9 mouse cellular contexts compared by ENCODE assay signal in the genomic region with DNA sequence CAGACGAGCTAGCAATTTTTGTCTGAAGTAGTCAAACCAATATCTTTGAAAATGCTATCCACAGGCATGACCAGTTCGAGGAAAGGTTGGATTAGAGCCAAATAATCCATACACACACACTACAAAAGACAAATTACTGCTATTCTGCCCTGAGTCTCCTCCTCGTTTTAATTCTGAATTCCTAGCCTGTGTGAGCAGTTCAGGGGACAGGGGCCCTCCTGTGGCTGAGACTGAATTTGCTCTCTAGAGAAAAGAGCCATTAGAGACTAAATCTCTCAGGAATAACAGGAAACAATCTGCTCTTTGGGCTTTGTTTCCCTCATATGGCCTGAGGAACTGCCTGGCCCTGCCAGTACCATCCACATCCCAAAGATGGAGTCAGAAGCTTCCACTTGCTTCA. TPM values are rescaled to one million over a fixed set of nuclear protein-coding genes. Genes with fewer than 3 reads are reported as not detected.
A peak's percentile ranks its signal among the peaks of the same experiment; 100 is the strongest.
DNase-seq lines count a peak whose midpoint lies in the region; ATAC-seq and TF ChIP-seq lines count a peak whose summit lies in the region.
"Had no signal": no experiment of that assay in that cellular context is flagged by ENCODE, and none has a peak within 500 bp of the region (broad histone marks: within the 10 kb centered on the region; RNA-seq: fewer than 3 reads in every experiment).

No protein-coding gene starts in this region.

- peaks cover 68% of the 10 kb centered on the region for H3K4me1 ChIP-seq in forebrain, embryonic 10.5 days
- H3K4me1 ChIP-seq in forebrain, embryonic 11.5 days (replicated peaks; ENCODE audit: control insufficient read depth, insufficient read depth, low read length): peaks cover 10% of the 10 kb centered on the region; the same call in 1 of the 2 replicates
- peaks cover 14% of the 10 kb centered on the region for H3K4me1 ChIP-seq in testis, adult 2 months (ENCODE audit: control insufficient read depth, insufficient read depth, low read length)

- H3K4me3 ChIP-seq in forebrain, embryonic 10.5 days: no peak overlapping the region
- no peak overlapping the region for H3K4me3 ChIP-seq in forebrain, embryonic 11.5 days (ENCODE audit: low read depth, low read length)
- peak overlapping the region; percentile 20; the same call in 1 of the 2 replicates for H3K4me3 ChIP-seq in testis, adult 2 months (ENCODE audit: control insufficient read depth, low read depth, low read length)
- H3K4me3 ChIP-seq: heart, embryonic 10.5 days had no signal

- H3K9ac ChIP-seq in forebrain, embryonic 11.5 days (ENCODE audit: low read length): no peak overlapping the region

- ATAC-seq in forebrain, embryonic 11.5 days (replicated peaks; ENCODE audit: low FRiP score): no peak

- H3K36me3 ChIP-seq in forebrain, embryonic 10.5 days (replicated peaks): no peaks in the 10 kb centered on the region
- H3K36me3 ChIP-seq in forebrain, embryonic 11.5 days (ENCODE audit: control insufficient read depth, insufficient read depth, low read length): no peaks in the 10 kb centered on the region
- H3K36me3 ChIP-seq in testis, adult 2 months (ENCODE audit: control insufficient read depth, insufficient read depth, low read length): no peaks in the 10 kb centered on the region
- H3K36me3 ChIP-seq: heart, embryonic 10.5 days had no signal

- DNase-seq in forebrain, embryonic 10.5 days (ENCODE audit: extremely low spot score, low spot score): peak; percentile 25
- no peak for DNase-seq in forebrain, embryonic 11.5 days (ENCODE audit: low spot score)
- DNase-seq in layer of hippocampus, adult 9-11 months: peak; percentile 33
- no peak for DNase-seq in layer of hippocampus, postnatal 36 days
- no peak for DNase-seq in testis, postnatal 14 days (ENCODE audit: low spot score)
- no peak for DNase-seq in ovary, postnatal 14 days (ENCODE audit: low spot score)
- DNase-seq in adipocyte (ENCODE audit: low spot score): no peak

- TF ChIP-seq CTCF in testis, adult 2 months (IDR thresholded peaks at IDR 0.05; ENCODE audit: control insufficient read depth, insufficient read depth, insufficient replicate concordance, low read depth, low read length): no peak

- 43% methylated on average over 3 of the region's 3 CpGs for WGBS in forebrain, embryonic 10.5 days
- WGBS in forebrain, embryonic 11.5 days: 37% methylated on average over 3 of the region's 3 CpGs

- H3K4me2 ChIP-seq in forebrain, embryonic 11.5 days (ENCODE audit: low read depth, low read length, severe bottlenecking): no peak overlapping the region

- no peaks in the 10 kb centered on the region for H3K9me3 ChIP-seq in forebrain, embryonic 10.5 days
- H3K9me3 ChIP-seq in forebrain, embryonic 11.5 days (ENCODE audit: control insufficient read depth, low read length): no peaks in the 10 kb centered on the region
- H3K9me3 ChIP-seq: heart, embryonic 10.5 days had no signal

- H3K27ac ChIP-seq in forebrain, embryonic 10.5 days: no peak overlapping the region
- no peak overlapping the region for H3K27ac ChIP-seq in forebrain, embryonic 11.5 days (ENCODE audit: low read depth, low read length)
- no peak overlapping the region for H3K27ac ChIP-seq in testis, adult 2 months (ENCODE audit: control insufficient read depth, insufficient read depth, low read depth, low read length)
- H3K27ac ChIP-seq: heart, embryonic 10.5 days had no signal

- no peak for TF ChIP-seq POLR2A in testis, adult 2 months (IDR thresholded peaks at IDR 0.05; ENCODE audit: control insufficient read depth, low read depth, low read length)

- H3K27me3 ChIP-seq in forebrain, embryonic 10.5 days (ENCODE audit: poor library complexity, severe bottlenecking): peaks cover 84% of the 10 kb centered on the region
- H3K27me3 ChIP-seq in forebrain, embryonic 11.5 days (ENCODE audit: control insufficient read depth, insufficient read depth, low read length): peaks cover 28% of the 10 kb centered on the region
- H3K27me3 ChIP-seq in testis, adult 2 months (ENCODE audit: control insufficient read depth, insufficient read depth, low read length): no peaks in the 10 kb centered on the region

RNA-seq across cellular contexts. Expression of a gene that starts 3.2 kb away (rescaled TPM):
- 8.3 and 10.2 TPM in 2 replicates for polyA plus RNA-seq in forebrain, embryonic 10.5 days (2016; fragmentation: Nextera tagmentation; extraction: Ambion mirVana)
- polyA plus RNA-seq in forebrain, embryonic 11.5 days (2014; fragmentation: Nextera tagmentation; extraction: Ambion mirVana): 11.6 and 12.9 TPM in 2 replicates
- total RNA-seq in layer of hippocampus, postnatal 36 days (2021): 10 to 100 TPM; 12.5 to 14.4 TPM
- polyA plus RNA-seq in testis, adult 2 months (2012; rRNA removed): 2.8 and 3.3 TPM in 2 replicates

Comparison
In these comparisons a context has a peak if more than half of its experiments do, and no peak if none do; other contexts are left out.
1. DNase-seq: peak in forebrain, embryonic 10.5 days (single experiment) and layer of hippocampus, adult 9-11 months (single experiment); none in forebrain, embryonic 11.5 days (single experiment), layer of hippocampus, postnatal 36 days (0 of 2), testis, postnatal 14 days (single experiment), ovary, postnatal 14 days (single experiment) and adipocyte (single experiment).